Mouse (Mus musculus) regulatory T cell (primary cell): ENCODE data around the gene Sirt2.

Experiments
- in situ Hi-C: fragments of 300-600 bp; cut with MboI, MseI; formaldehyde crosslinking; loops from one replicate; pipeline ENCODE4 v1.15.1; 2025; ENCODE audit warnings: high pct_unique_total_duplicates

Sirt2 gene

DNA sequence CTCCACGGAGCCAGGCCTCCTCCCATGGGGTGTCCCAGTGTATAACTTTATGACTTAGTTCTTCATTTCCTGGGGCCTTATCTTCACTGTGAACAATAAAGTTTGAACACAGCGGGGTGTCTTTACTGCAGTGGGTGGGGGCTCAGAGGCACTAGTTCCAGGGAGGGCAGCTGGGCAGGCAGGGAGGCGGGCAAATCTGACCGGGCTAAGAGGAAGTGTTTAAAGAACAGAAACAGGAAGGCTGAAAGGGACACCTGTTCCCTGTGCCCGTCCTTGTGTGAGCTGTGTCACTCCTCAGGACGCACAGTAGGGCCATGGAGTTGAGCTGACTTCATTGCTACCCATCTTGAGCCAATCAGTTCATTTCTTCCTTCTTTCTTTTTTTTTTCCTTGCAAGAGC is 65.6 kb downstream of the Sirt2 start:
- in situ Hi-C loops = no loop called here

DNA sequence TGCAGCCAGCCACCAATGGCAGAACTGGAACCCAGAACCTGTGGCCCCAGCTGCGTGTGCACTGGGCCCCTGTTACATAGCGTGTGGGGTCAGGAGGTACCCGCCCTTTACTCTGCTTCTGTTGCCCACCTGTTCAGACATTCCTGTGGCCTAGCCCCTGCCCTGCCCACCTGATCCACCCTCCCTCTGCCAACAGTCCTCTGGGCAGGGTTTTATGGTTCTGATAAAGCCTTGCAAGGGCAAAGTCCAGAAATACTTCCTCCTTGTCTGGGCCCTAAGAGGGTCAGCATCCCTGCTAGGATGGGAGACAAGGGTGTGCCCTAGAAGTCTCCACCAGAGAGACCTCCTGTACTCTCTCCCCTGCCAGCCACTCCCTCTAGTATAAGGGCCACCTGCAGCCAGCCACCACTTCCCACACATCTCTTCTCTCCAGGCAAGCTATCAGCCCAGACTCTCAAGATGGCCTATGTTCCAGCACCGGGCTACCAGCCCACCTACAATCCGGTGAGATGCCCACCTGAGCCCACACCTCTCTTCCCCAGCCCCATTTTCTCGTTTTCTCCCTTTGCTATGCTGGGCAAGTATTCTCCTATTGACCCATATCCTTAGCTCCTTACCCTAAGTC is 67.3 kb downstream of the Sirt2 start, which contains the start of gene Lgals4:
Gene Lgals4, plus strand, starts transcription at position 132 of the 625 bp plus-strand sequence.
- in situ Hi-C loops = no loop called here

DNA sequence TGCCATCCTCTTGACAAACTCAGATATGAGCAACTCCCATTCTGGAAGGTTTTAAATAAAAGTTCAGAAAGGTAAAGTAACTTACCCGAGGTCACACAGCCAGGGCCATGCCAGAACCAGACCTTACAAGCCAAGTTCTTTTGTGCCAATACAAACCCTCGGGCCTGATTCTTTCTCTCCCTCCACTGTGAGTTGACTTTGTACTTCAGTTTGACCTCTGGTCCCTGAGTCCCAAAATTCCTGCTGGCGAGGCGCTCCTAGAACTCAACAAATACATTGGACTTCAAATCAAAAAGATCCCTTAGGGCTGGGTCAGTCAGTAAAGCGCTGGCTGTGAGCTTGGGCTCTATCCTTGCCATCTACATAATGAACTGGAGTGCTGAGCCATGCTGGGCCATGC is 70.4 kb downstream of the Sirt2 start:
- in situ Hi-C loops = no loop called here
